Mouse (Mus musculus) forebrain, postnatal 0 days (tissue): ENCODE measurements around the gene Gprc5b. TPM values are rescaled to one million over a fixed set of nuclear protein-coding genes. Genes with fewer than 3 reads are reported as not detected.

Experiments
- ATAC-seq: fragments of 200-750 bp; cut with Nextera tagmentation; 2 replicates; pipeline ENCODE4 v1.8.0; 2017; ENCODE audit warnings: mild to moderate bottlenecking, moderate library complexity
- DNase-seq: peaks from one replicate; pipeline ENCODE4 v3.0.0-alpha.2; 2015
- H3K27ac ChIP-seq: fragments of 300-500 bp; sonication (generic); 2 replicates; pipeline ENCODE4 v1.5.1; 2014; ENCODE audit warnings: low read depth, mild to moderate bottlenecking, antibody characterized with exemption, low read length, moderate library complexity, mixed read lengths
- H3K27me3 ChIP-seq: fragments of 300-500 bp; sonication (generic); 2 replicates; pipeline ENCODE4 v1.6.1; 2014; ENCODE audit warnings: mild to moderate bottlenecking, low read length, mixed read lengths; ENCODE audit not compliant: insufficient read depth
- H3K36me3 ChIP-seq: fragments of 300-500 bp; sonication (generic); 2 replicates; pipeline ENCODE4 v1.6.1; 2014; ENCODE audit warnings: mild to moderate bottlenecking, moderate library complexity; ENCODE audit not compliant: insufficient read depth
- H3K4me1 ChIP-seq: fragments of 300-500 bp; sonication (generic); 2 replicates; pipeline ENCODE4 v1.6.1; 2014; ENCODE audit warnings: antibody characterized with exemption; ENCODE audit not compliant: insufficient read depth
- H3K4me2 ChIP-seq: fragments of 300-500 bp; sonication (generic); 2 replicates; pipeline ENCODE4 v1.6.1; 2014; ENCODE audit warnings: low read depth, mild to moderate bottlenecking, moderate library complexity
- H3K4me3 ChIP-seq: fragments of 300-500 bp; sonication (generic); 2 replicates; pipeline ENCODE4 v1.5.1; 2014; ENCODE audit warnings: low read depth, low read length, mixed read lengths
- H3K9ac ChIP-seq: fragments of 300-500 bp; sonication (generic); 2 replicates; pipeline ENCODE4 v1.6.1; 2014; ENCODE audit warnings: mild to moderate bottlenecking
- H3K9me3 ChIP-seq: fragments of 300-500 bp; sonication (generic); 2 replicates; pipeline ENCODE4 v1.6.1; 2016; ENCODE audit warnings: low read length
- CTCF ChIP-seq: sonication (generic); IDR thresholded peaks from 2 replicates; pipeline ENCODE4 v1.5.1; 2016; ENCODE audit warnings: antibody characterized with exemption, control low read depth, low read depth
- WGBS: fragments of 180-500 bp; shearing (Covaris S2); extraction: QIAGEN DNeasy Blood & Tissue Kit; methylation state at CpG from one replicate; pipeline ENCODE4 v1.1.7; 2014; 5-methylcytosine and 5-hydroxymethylcytosine counted together
- polyA plus RNA-seq: library from polyadenylated mRNA; unstranded; fragments of >200 nt; fragmentation: Nextera tagmentation; extraction: Ambion mirVana; gene quantifications from 2 replicates; pipeline ENCODE4 v1.2.1, GENCODE M21; 2015
- total RNA-seq: library from RNA; depleted of rRNA; stranded (reverse); fragments of >200 nt; gene quantifications from 2 replicates; pipeline ENCODE4 v1.2.3, GENCODE M21; 2014

The Gprc5b gene
- total and polyA plus RNA-seq, 2 experiments from 2014 or later = 6.9 to 34.0 TPM

DNA sequence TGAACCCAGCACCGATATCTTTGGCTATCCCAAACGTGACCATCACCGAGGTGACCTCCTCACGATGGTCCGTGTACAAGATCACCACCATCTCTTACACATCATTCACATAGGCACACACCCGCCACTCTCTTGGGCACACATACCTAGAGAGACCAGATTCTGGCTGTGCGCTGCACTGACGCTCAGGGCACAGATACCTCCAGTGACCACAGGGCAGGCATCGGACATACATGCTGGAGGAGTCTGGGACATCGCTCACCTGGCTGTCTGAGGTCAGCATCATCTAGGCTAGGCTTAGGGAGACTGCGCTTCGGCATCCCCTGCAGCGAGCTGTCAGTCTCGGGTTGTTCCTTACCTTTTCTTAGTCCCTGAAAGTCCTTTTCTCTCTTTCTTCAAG lies 660 bp upstream of the Gprc5b start:
- Histone ChIP-seq H3K27ac (no peak overlapping the region), H3K9ac (peak overlapping the region; percentile 54; the same call in 1 of the 2 replicates), H3K4me1 (peaks cover 37% of the 10 kb centered on the region), H3K4me2 (peak overlapping the region; percentile 69), H3K9me3 (no peaks in the 10 kb centered on the region), H3K27me3 (no peaks in the 10 kb centered on the region), H3K4me3 (peak overlapping the region; percentile 49), H3K36me3 (no peaks in the 10 kb centered on the region)
- 7% methylated on average over 14 of the region's 14 CpGs for WGBS
- TF ChIP-seq CTCF = no peak
- no peak for ATAC-seq
- peak; percentile 34 for DNase-seq

DNA sequence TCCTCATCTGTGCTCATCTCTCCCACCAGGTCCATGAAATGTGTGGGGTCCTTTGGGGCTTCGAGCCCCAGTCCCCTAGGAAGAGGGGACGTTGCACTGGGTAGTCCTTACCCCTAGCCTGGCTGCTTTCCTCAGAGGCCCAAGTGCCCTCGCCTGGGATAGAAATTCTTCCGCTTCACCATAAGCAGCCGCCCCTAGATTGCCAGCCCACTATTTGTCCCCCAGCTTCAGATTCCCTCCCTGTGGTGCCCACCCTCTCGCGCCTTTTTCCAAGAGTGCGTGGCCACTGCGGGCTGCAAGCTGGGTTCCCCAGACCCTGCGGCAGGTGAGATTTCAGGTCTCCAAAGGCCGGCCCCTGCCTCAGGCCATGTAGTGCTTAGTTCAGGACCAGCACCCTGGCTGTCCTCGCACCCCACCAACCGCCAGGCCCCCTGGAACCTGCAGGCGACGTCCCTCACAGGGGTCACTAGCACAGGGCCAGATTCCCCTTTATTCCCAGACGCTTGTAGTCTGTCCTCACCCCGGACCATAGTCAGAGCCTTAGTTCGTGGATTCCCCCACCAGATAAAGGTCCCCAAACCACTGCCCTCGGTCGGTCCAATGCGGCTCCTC lies 674 bp downstream of the Gprc5b start:
- H3K9me3 ChIP-seq = no peaks in the 10 kb centered on the region
- TF ChIP-seq CTCF = no peak
- WGBS = under 1% methylated on average over 21 of the region's 21 CpGs
- H3K4me1 ChIP-seq = peaks cover 46% of the 10 kb centered on the region
- ATAC-seq (no peak), DNase-seq (no peak)
- no peaks in the 10 kb centered on the region for H3K27me3 ChIP-seq
- peak overlapping the region; percentile 74 for H3K27ac ChIP-seq
- peak overlapping the region; percentile 69 for H3K4me2 ChIP-seq
- peak overlapping the region; percentile 54 for H3K9ac ChIP-seq
- peak overlapping the region; percentile 49 for H3K4me3 ChIP-seq
- no peaks in the 10 kb centered on the region for H3K36me3 ChIP-seq

GRCm38 (mm10) chr7:118993597-118994230 lies 1.3 kb downstream of the Gprc5b start:
- under 1% methylated on average over 26 of the region's 26 CpGs for WGBS
- no peaks in the 10 kb centered on the region for H3K9me3 ChIP-seq
- ATAC-seq (no peak), DNase-seq (peak; percentile 47)
- peak overlapping the region; percentile 74 for H3K27ac ChIP-seq
- H3K9ac ChIP-seq = peak overlapping the region; percentile 54
- H3K4me3 ChIP-seq = peak overlapping the region; percentile 49
- no peaks in the 10 kb centered on the region for H3K36me3 ChIP-seq
- H3K4me2 ChIP-seq = peak overlapping the region; percentile 69
- no peaks in the 10 kb centered on the region for H3K27me3 ChIP-seq
- H3K4me1 ChIP-seq = peaks cover 46% of the 10 kb centered on the region
- no peak for TF ChIP-seq CTCF

DNA sequence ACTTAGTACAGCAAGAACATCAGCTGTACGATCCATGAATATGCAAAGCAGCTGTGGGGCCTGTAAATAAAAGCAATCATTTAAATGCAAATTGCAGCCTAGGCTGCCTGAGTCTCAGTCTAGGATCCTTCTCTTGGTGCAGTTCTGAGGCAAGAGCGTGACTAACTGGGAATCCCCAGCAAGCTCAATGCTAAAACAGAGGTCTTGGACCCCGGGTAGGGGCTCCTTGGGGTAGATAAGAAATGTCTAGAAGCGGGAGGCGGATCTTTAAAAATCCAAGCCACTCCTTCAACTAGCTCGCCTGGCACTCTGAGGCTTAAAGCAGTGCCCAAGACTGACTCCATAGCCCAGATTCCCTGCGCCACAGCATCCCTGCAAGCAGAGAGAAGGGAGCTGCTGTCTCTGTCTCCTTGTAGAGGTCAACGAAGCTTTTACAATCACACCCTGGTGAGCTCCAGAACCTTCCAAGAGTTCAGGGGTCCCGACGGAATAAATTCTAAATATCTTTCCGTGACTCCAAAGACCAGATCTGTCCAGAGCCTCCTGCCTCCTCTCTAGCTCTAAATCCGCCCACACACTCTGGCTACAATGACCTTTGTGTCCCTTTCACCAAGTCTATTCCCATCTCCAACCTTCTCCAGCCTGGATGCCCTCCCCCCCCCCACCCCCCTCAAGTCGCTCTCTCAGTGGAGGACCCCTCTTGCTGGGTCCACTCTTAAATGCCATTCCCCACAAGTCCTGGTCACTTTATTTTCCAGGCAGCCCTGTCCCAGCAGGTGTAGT lies 2.2 kb downstream of the Gprc5b start:
- ATAC-seq = peak; percentile 17; the same call in 1 of the 2 replicates
- peak overlapping the region; percentile 74 for H3K27ac ChIP-seq
- H3K9ac ChIP-seq = peak overlapping the region; percentile 35

DNA sequence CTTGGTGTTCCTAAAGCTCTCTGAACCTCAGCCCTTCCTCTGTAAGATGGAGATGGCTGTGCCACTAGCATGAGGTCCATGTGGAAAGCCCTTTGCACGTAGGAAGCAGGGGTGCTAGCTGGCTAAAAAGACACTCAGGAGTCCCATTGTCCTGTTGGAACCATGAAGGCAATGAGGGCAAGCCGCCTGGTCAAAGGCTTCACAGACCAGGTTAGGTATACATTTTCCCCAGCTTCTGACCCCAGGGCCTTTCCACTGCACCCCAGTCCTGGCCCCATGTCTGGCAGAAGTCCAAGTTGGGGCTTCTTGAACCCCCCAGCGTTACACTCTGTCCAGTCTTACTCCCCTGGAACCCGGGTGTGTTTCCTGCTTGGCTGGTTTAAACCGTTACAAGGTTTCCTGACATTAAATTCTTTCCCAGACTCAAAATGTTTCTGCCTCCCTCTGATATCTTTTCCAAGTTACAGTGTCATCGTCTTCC lies 2.9 kb downstream of the Gprc5b start:
- H3K9ac ChIP-seq = no peak overlapping the region
- H3K4me2 ChIP-seq = peak overlapping the region; percentile 69
- ATAC-seq (no peak), DNase-seq (no peak)
- no peaks in the 10 kb centered on the region for H3K9me3 ChIP-seq
- H3K4me1 ChIP-seq = peaks cover 46% of the 10 kb centered on the region
- TF ChIP-seq CTCF = no peak
- H3K27me3 ChIP-seq = no peaks in the 10 kb centered on the region
- 0 out of 2 replicates have a peak overlapping the region, but pooled peaks have one; percentile 49 for H3K4me3 ChIP-seq
- WGBS = 16% methylated on average over 6 of the region's 6 CpGs
- H3K27ac ChIP-seq = peak overlapping the region; percentile 74
- no peaks in the 10 kb centered on the region for H3K36me3 ChIP-seq

More for the DNA sequence above, 2.2 kb downstream of the Gprc5b start:
- peak overlapping the region; percentile 69 for H3K4me2 ChIP-seq
- H3K36me3 ChIP-seq = no peaks in the 10 kb centered on the region
- 13% methylated on average over 13 of the region's 13 CpGs for WGBS
- peaks cover 46% of the 10 kb centered on the region for H3K4me1 ChIP-seq
- H3K27me3 ChIP-seq = no peaks in the 10 kb centered on the region
- H3K4me3 ChIP-seq = peak overlapping the region; percentile 49
- TF ChIP-seq CTCF = no peak
- peak; percentile 52 for DNase-seq
- no peaks in the 10 kb centered on the region for H3K9me3 ChIP-seq

DNA sequence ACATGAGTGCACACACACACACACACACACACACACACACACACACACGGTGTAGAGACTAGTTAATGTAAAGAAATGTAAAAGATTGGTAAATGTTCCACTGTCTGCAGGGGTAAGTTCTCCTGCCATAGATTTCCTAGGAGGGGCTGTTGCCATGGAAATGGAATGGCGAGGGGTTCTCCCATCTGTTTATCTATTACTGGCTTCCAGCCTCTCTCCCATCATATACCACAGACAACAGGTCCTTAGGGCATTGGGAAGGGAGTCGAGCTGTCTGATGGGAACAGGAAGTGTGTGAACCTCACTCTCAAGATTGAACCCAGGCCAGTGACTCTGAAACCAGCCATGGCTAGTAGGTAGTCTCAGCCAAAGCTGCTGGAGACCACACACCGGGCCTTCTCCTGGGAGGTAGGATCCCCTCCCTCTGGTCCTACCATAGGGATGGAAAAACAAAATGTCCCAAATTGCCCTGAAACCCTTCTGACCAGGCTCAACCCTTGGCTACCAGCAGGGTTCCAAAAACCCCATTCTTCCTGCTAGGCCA lies 3.6 kb downstream of the Gprc5b start:
- no peak overlapping the region for H3K4me3 ChIP-seq
- ATAC-seq (no peak), DNase-seq (peak; percentile 56)
- WGBS = 24% methylated on average over 4 of the region's 4 CpGs
- peak overlapping the region; percentile 24; the same call in 1 of the 2 replicates for H3K4me2 ChIP-seq
- no peaks in the 10 kb centered on the region for H3K36me3 ChIP-seq
- peak overlapping the region; percentile 74; the same call in 1 of the 2 replicates for H3K27ac ChIP-seq
- no peak for TF ChIP-seq CTCF
- H3K27me3 ChIP-seq = no peaks in the 10 kb centered on the region
- H3K9me3 ChIP-seq = no peaks in the 10 kb centered on the region
- no peak overlapping the region for H3K9ac ChIP-seq
- peaks cover 46% of the 10 kb centered on the region for H3K4me1 ChIP-seq
